Mouse (Mus musculus) cerebellum, adult 2 months (tissue): Measurements from ENCODE around the gene Trim16. TPM values are rescaled to one million over a fixed set of nuclear protein-coding genes. Genes with fewer than 3 reads are reported as not detected.

Source experiments
- DNase-seq, 2 experiments: peaks; one replicate each; pipeline ENCODE4 v3.0.0; 2021
- H3K27ac ChIP-seq: fragments of 200-500 bp; 2 replicates; pipeline ENCODE4 v1.5.1; 2012; ENCODE audit warnings: low read length, control low read depth, inconsistent platforms; ENCODE audit not compliant: insufficient read depth
- H3K27me3 ChIP-seq: fragments of 200-500 bp; 2 replicates; pipeline ENCODE4 v1.6.1; 2012; ENCODE audit warnings: inconsistent platforms, mild to moderate bottlenecking, low read length, moderate library complexity; ENCODE audit not compliant: control insufficient read depth, insufficient read depth
- H3K4me1 ChIP-seq: fragments of 200-500 bp; 2 replicates; pipeline ENCODE4 v1.6.1; 2011; ENCODE audit warnings: low read length; ENCODE audit not compliant: control insufficient read depth, insufficient read depth
- H3K4me3 ChIP-seq: fragments of 200-500 bp; replicated peaks from 2 replicates; pipeline ENCODE3; 2011; ENCODE audit warnings: mild to moderate bottlenecking, low read depth, low read length, control low read depth; ENCODE audit not compliant: insufficient read depth
- CTCF ChIP-seq: fragments of 200-500 bp; IDR thresholded peaks from 2 replicates; pipeline ENCODE4 v1.5.1; 2011; ENCODE audit warnings: low read depth, mild to moderate bottlenecking, control low read depth, low read length, moderate library complexity, borderline replicate concordance; ENCODE audit not compliant: insufficient read depth
- POLR2A ChIP-seq: fragments of 200-500 bp; IDR thresholded peaks from 2 replicates; pipeline ENCODE4 v1.6.1; 2011; ENCODE audit warnings: low read length, control low read depth, borderline replicate concordance; ENCODE audit not compliant: insufficient read depth
- WGBS: fragments of 180-500 bp; shearing (Covaris S2); methylation state at CpG from one replicate; pipeline ENCODE4 v1.1.7; 2018; 5-methylcytosine and 5-hydroxymethylcytosine counted together
- polyA plus RNA-seq: library from polyadenylated mRNA; depleted of rRNA; stranded (reverse); fragments of >200 nt; gene quantifications from 2 replicates; pipeline ENCODE4 v1.2.3, GENCODE M21; 2012; rRNA removed

The Trim16 gene
- polyA plus RNA-seq, 1 experiment, result 4.2 TPM

GRCm38 (mm10) chr11:62883407-62883806, 63.4 kb downstream of the Trim16 start:
- WGBS, result 54% methylated on average over 8 of the region's 8 CpGs
- Histone ChIP-seq H3K27me3 (no peaks in the 10 kb centered on the region), H3K27ac (no peak overlapping the region), H3K4me1 (no peaks in the 10 kb centered on the region), H3K4me3 (no peak overlapping the region)
- TF ChIP-seq CTCF, result no peak
- no peak for TF ChIP-seq POLR2A
- DNase-seq, result no peak

GRCm38 (mm10) chr11:62885323-62885722, 65.3 kb downstream of the Trim16 start:
- WGBS, result 86% methylated on average over 5 of the region's 5 CpGs
- Histone ChIP-seq H3K4me3 (no peak overlapping the region), H3K4me1 (no peaks in the 10 kb centered on the region), H3K27me3 (no peaks in the 10 kb centered on the region), H3K27ac (no peak overlapping the region)
- TF ChIP-seq POLR2A (no peak), CTCF (no peak)
- no peak for DNase-seq

DNA sequence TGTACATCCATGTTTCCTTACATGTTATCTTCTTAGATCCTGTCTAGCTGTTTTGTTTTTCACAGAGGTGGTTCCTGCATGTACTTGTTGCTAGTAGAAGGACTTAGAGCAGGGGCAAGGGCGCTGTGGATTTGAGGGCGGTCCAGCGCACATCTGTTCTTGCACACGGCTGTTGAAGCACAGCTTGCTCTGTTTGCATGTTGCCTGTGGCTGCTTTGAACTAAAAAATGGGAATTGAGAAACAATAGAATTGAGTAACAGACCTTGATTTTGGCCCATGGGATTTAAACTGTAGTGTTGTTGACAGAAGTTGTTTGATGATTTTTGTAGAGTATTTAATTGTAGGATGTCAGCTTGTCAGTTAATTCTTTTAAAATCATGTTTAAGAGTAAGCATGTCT, 70.8 kb downstream of the Trim16 start:
- no peak for DNase-seq
- TF ChIP-seq POLR2A (no peak), CTCF (no peak)
- Histone ChIP-seq H3K4me1 (no peaks in the 10 kb centered on the region; the same call in 1 of the 2 replicates), H3K27ac (no peak overlapping the region), H3K4me3 (no peak overlapping the region), H3K27me3 (no peaks in the 10 kb centered on the region)
- 69% methylated on average over 4 of the region's 4 CpGs for WGBS

DNA sequence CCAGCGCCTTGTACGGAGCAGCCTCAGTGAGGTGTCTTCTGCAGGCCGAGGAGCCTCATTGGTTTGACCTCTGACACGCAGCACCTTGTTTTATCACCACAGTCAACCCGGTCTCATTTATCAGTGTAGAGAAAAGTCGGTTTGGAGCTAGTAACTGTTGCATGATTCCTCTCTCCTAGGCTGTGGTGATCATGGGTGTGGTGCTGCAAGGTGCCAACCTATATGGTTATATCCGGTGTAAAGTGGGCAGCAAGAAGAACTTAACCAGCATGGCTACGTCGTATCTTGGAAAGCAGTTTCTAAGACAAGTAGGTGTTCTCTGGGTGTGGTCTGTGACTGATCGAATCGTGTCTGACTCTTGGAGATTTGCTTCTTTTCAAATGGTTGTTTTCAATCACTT, 71.7 kb downstream of the Trim16 start:
- no peak overlapping the region for H3K4me3 ChIP-seq
- 95% methylated on average over 11 of the region's 11 CpGs for WGBS

More for the DNA sequence above, 71.7 kb downstream of the Trim16 start:
- H3K4me1 ChIP-seq, result no peaks in the 10 kb centered on the region; the same call in 1 of the 2 replicates
- DNase-seq, result no peak
- TF ChIP-seq POLR2A (no peak), CTCF (no peak)
- H3K27ac ChIP-seq, result no peak overlapping the region
- H3K27me3 ChIP-seq, result no peaks in the 10 kb centered on the region

Other genes starting within 250 kb of the Trim16 start
- 22.0 and 23.7 TPM in 2 replicates for gene Trpv2, start 245.7 kb upstream of the Trim16 start, polyA plus RNA-seq
- gene Lrrc75a, start 171.7 kb upstream of the Trim16 start, polyA plus RNA-seq, result 5.9 and 6.5 TPM in 2 replicates
- 19.8 and 28.0 TPM in 2 replicates for gene Mmgt2, start 171.6 kb upstream of the Trim16 start, polyA plus RNA-seq
- gene Zfp287, start 88.3 kb upstream of the Trim16 start, polyA plus RNA-seq, result 13.9 and 15.1 TPM in 2 replicates
- gene Gm10428, start 67.1 kb upstream of the Trim16 start, polyA plus RNA-seq, result not detected in 2 replicates
- 9.8 and 10.8 TPM in 2 replicates for gene Zfp286, start 30.8 kb upstream of the Trim16 start, polyA plus RNA-seq
- gene Fbxw10, start 26.8 kb downstream of the Trim16 start, polyA plus RNA-seq, result 1.8 and 1.9 TPM in 2 replicates
- gene Tvp23b, start 59.2 kb downstream of the Trim16 start, polyA plus RNA-seq, result 28.5 and 32.3 TPM in 2 replicates
- 0.26 TPM in 1 of 2 replicates, not detected in the other for gene Cdrt4, start 131.0 kb downstream of the Trim16 start, polyA plus RNA-seq
- gene Tekt3, start 241.4 kb downstream of the Trim16 start, polyA plus RNA-seq, result not detected in 2 replicates